Mouse (Mus musculus) G1E (cell line): ENCODE data around the gene Mtcp1.

Experiments used
- CTCF ChIP-seq: IDR thresholded peaks from 2 replicates; pipeline ENCODE4 v1.5.1; 2012; ENCODE audit warnings: low read depth, low read length, inconsistent platforms, mixed read lengths
- GATA1 ChIP-seq: IDR thresholded peaks from 2 replicates; pipeline ENCODE4 v1.6.1; 2012; ENCODE audit warnings: borderline replicate concordance, low read length, inconsistent platforms, mixed read lengths
- TAL1 ChIP-seq: conservative IDR thresholded peaks from 2 replicates; pipeline ENCODE4 v1.6.1; 2012; ENCODE audit warnings: low read depth, low read length, inconsistent platforms, mixed read lengths

DNA sequence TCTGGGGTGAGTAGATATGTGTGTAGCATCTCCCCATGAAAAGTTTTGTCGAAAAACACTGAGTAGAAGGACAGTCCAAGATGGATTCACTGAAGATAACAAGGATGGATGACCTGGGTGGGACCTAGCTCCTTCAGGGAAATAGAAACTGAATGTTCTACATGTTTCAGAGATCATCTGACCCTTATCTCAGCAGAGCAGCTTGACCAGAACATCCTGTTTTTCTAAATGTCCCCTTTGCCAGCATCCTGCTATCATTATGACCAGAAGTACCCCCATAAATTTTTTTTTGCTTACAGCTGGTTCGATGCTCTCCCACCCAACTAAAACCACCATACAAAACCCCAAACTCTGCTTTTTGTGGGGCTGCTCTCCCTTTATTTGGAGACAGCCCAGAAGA is 13.7 kb downstream of the Mtcp1 start:
- no peak for TF ChIP-seq CTCF
- TF ChIP-seq GATA1, result no peak
- TF ChIP-seq TAL1, result peak; percentile 81
